Mouse (Mus musculus): ENCODE measurements around the gene 2210407C18Rik.

The 2210407C18Rik gene

DNA sequence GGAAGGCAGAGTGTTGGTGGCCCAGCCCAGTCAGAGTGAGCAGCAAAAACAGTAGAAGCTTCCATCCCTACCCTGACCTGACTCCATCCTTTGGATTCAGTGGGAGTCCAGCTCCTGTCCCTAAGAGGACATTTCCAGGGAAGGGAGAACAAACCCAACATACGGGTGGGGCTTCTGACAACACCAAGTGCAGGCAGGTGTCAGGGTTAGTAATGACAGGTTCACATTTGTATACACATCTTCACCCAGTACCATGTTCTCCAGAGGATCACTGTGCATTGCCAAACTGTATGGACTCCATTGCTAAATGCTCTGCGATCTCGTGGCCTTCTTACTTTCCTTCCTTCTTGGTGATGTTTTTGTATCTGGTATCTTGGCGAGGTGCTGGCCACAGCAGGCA is at the start of gene 2210407C18Rik:
2210407C18Rik (minus strand) TSS at position 101 of the 400 bp plus-strand sequence.
- DNase-seq (ENCODE audit: extremely low read depth, low read depth): no peak

DNA sequence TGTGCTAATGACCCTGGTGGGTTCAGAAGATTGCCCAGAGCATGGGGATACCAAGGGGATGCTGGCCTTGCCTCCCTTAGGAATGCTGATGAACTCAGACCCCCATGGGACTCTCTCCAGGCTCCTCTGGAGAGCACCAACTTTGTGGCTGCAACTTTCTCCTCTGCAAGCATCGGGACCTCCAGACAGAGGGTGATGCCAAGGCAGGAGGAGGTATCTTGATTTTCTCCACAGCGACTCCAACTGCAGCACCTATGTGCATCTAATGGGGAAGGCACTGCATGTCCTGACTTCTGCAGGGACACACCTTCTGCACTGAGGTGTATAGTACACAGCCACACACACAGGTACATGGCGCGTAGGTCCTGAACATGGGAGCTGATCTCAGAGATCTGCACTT is 42.7 kb upstream of the 2210407C18Rik start, which contains the start of gene Olfr322:
Olfr322 (plus strand) TSS at position 187 of the 400 bp plus-strand sequence.
- DNase-seq (ENCODE audit: extremely low read depth, low read depth): no peak

DNA sequence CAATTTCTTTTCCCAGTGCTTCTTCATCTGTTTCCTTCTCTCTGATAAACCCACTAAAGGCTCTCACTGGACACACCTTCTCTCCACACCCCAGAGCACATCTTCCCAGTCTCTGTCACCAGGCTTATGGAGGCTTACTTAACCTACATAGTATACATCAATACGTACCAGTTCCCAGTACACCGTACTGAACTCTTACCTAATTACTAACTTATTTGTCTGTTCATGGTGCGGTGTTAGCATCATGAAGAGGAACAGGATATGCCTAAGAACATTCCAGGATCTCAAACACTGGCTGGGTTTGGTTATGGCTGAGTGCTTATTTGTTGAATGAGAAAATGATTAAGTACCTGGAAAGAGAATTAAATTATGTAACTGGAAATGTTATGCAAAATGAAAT is 39.3 kb upstream of the 2210407C18Rik start:
- DNase-seq (ENCODE audit: extremely low read depth, low read depth): no peak

DNA sequence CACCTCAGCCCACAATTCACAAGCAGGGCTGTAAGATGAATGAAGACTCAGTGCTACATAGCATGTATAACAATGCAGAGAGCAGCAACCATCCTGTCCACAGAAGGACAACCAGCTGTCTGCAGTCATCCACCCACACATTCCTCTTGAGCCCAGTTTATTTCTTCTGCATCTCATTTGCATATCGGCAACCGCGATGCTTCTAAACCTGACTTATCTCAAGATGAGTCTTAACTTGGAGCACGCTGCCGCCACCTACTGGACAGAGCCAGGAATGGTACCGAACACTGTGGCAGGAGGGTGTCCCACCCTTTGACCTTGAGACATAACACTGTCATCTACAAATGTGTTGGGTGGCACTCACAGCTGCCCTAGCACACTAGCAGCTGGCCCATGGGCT is 27.5 kb upstream of the 2210407C18Rik start:
- peak; percentile 57 for DNase-seq (ENCODE audit: extremely low read depth, low read depth)

DNA sequence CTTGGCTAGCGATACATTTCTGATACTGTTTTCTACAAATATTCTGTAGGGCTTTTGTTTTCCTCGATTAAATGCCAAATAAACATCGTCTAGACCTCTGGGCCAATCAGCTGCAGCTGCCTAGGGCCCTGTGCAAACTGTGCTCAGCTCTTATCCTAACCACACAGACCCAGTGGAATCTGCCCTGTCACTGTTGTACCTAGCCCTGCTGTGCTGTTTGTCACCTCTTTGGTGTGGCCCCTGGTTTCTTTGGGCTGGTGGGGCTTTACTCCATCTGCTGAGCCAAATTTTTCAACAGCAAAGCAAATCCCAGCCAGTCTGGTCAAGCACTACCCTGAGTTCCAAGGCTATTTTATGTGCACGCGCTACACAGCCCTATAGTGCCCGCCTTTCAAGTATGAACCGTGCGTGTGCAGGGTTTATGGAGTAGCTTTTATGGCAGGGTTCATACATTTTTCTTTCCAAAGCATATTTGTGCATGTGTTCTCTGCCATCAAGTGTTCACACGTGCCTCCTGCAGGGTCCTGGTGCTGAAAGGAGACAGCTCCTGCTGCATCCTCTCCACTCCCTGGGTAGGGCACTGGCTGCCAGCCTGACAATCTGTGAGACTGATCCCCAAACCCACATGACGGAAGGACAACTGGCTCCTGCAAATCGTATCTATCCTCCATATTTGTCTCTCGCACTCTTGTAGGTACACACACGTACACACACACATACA is 25.9 kb upstream of the 2210407C18Rik start:
- DNase-seq (ENCODE audit: extremely low read depth, low read depth): peak; percentile 87

DNA sequence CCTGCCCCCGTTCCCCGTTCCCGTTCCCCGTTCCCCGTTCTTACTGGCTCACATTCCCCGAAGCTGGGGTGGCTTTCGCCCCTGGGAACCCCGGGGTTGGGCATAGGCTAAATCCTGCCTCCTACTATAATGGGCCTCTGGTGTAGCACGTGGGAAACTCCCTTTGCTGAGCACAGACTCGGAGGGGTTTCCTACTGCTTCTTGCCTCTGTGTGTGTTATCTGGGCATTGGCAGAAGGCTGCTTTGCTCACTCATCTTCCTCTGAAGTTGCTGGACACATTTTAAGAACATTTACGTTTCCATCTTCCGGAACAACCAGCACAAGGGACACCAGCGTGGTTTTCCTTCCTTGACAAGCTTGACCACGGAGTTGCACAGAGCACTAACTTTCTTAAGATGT is 25.2 kb upstream of the 2210407C18Rik start:
- DNase-seq (ENCODE audit: extremely low read depth, low read depth): peak; percentile 75

DNA sequence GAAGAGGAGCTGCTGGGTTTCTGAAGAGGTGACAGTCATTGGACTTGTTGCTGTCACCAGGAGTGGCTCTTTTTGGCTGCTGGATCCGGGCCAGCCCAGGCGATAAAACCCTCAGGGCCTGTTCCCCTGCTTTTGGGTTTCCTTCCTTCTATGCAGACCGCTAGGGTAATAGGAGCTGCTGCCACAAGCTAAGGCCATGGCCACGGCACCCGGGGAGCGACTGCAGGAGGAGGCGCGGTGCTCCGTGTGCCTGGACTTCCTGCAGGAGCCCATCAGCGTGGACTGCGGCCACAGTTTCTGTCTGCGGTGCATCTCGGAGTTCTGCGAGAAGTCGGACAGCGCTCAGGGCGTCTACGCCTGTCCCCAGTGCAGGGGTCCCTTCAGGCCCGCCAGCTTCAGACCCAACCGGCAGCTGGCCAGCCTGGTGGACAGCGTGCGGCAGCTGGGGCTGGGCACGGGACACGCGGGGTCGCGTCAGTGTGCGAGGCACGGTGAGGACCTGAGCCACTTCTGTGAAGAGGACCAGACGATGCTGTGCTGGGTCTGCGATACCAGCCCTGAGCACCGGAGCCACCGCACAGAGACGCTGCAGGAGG is 24.5 kb upstream of the 2210407C18Rik start, which contains the start of gene Trim58:
Trim58 (plus strand) TSS at position 194 of the 596 bp plus-strand sequence.
- DNase-seq (ENCODE audit: extremely low read depth, low read depth): peak; percentile 73

DNA sequence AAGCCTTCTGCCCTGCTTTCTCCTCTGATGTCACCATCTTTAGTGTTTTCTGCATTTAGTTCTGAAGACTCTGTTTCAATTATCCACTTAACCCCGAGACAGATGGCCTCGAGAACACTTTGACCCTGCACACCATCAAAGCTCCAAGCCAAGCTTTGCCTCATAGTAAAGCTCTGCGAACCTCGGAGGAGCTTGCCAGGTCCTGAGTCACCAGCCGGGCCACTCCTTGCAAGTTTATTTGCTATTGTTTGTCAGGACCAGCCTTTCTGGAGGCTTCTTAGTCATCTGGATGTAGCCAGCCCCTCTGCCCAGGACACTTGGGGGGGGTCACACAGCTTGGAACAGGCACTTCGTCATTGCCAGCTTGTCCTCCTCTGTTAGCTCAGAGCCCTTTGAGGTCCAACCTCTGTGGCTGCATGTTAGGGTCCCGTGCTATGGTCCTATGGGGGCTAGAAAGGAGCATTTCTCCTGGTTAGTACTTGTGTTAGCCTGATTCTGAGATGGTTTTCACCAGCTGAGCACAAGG is 22.4 kb upstream of the 2210407C18Rik start:
- no peak for DNase-seq (ENCODE audit: extremely low read depth, low read depth)

DNA sequence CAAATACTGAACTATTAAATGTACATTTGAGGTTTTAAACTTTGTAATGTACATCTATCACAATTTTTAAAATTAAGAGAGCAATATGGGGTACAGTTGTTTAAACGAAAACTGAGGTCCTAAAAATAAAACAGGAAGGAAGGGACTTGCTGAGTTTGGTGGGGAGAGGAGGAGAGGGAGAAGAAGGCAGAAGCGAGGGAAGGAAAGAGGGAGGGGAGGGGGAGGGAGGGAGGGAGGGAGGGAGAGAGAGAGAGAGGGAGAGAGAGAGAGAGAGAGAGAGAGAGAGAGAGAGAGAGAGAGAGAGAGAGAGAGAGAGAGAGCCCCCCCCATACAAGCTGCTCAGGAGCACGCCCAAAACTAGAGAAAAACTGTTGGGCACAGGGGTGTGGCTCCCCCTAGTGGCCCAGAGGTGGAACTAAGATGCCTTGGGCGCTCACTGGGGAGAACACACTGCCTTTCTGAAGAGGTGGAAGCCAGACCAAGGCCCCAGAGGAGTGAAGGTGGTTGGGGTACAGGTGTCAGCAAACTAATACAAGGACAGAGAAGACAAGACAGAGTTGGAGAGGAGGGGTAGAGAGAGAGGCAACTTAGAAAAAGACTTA is 20.6 kb upstream of the 2210407C18Rik start:
- DNase-seq (ENCODE audit: extremely low read depth, low read depth): peak; percentile 47

DNA sequence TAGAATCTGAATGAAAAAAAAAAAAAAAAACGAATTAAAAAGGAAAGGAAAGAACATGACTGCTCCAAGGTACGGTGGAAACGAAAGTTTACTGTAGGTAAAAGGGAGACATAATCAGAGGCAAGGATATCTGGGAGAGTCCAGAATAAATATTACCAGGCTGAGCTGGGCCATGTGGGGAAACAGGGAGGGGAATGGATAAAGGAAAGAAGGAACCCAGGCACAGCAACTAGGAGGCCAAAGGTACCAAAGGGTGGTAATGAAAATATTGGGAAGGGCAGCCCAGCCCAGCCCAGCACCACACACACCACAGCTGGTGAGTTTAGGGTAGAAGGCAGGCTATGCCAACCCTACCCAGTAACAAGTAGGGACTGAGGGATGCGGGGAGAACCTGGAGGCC is 19.0 kb upstream of the 2210407C18Rik start:
- no peak for DNase-seq (ENCODE audit: extremely low read depth, low read depth)

DNA sequence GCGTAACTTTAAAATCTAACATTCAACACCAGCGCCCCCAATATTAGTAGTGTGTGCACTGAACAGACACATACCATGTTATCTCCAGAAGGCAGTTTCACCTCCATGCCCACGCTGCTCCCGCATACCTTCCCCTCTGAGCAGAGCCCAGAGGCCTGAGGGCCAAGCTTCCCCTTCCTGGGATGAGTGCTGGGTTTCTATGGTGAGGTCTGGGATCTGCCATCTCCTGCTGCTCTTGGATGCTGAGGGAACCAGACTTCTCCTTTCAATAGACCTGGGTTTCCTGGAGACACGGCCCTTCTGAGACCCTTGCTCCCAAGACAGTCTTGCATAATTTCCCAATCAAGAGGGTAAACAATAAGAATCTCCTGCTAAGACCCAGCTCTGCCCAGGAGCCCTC is 14.5 kb upstream of the 2210407C18Rik start, which contains the start of gene Olfr323:
Olfr323 (minus strand) TSS at position 101 of the 400 bp plus-strand sequence.
- DNase-seq (ENCODE audit: extremely low read depth, low read depth): no peak

DNA sequence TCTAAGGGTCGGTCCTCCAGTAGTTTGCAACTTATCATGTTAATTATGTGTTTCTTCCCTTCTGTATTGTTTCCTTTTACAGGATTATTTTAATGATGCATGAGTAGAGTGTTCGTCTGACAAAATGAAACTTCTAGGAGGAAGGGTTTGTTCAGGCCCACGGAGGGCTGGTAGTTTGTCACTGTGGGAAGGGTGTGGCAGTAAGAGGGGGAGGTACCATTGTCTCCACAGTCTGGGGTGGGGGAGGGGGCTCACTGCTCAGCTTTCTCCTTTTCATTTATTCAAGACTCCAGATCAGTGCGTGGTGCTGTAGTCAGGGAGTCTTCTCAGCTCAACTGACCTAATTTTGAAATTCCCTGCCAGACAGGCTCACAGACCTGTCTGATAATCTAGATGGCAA is 10.3 kb upstream of the 2210407C18Rik start:
- no peak for DNase-seq (ENCODE audit: extremely low read depth, low read depth)

DNA sequence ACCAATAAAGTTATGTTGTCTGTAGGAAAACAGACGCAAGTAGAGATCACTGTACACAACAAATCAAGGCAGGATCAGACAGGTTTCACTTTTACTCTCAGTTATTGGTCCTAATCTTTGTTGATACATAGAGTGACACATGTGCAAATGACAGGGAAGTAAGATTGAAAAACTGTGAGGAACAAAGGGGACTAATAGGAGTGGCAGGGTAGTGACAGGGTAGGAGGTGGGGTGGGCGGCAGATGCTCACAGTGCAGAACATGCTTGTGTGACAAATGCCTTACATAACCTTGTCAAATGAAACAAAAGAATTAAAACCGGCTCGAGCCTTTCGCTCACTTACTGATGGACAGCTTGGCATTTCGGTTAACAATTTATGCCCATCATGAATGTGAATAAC is 2.9 kb upstream of the 2210407C18Rik start:
- DNase-seq (ENCODE audit: extremely low read depth, low read depth): no peak

DNA sequence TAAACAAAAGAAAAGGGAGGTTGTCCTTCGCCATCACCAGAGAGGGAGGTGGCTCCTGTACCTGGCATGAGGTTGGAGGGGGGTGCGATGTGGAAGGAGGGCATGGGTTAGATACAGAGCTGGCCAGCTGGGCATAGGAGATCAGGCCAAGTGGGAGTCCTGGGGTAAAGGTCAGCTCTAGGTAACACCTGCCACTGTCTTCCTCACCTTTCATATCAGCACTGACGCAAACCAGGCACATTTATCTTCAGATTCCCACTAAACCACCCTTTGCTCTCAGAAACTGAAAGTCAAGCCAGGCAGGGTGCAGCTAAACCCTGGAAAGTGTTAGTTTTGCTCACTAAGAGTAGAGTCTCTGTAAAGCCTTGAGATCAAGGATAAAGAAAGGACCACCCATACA is 2.5 kb upstream of the 2210407C18Rik start:
- DNase-seq (ENCODE audit: extremely low read depth, low read depth): no peak

DNA sequence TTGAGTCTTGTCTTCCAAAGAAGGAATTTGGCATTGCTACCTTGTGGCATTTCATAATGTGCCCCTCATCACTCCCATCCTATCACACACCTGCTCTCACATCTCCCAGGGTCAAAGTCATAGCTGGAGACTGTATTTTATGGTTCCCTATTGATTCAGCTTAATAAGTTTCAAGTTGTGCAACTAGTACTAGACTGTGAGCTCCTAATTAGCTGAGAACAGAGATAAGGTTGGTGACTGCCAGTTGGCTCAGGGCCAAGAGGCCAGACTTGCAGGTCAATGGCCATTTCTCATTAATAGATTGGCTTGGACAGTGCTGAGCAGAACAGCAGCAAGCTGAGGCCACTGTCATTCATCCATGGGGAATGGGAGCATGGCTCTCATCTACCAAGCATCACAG is 1.3 kb downstream of the 2210407C18Rik start:
- DNase-seq (ENCODE audit: extremely low read depth, low read depth): no peak

DNA sequence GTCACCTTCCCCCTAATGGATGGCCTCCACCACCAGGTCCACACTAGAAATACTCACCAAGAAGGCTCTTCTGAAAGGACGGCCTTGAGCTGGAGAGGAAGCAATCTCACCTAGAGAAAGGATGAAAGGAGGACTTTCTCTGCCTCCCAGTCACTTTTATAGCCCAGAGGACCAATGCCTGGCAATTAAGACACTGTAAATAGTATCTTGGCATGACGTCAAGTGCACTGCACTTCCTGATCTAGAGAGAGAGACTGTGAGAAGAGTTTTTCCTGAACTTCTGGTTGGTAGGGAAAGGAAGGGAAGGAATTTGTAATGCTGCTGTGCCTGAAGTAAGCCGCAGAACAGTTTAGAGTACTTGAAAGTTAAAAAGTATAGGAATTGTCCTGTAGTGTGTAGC is 2.5 kb downstream of the 2210407C18Rik start:
- DNase-seq (ENCODE audit: extremely low read depth, low read depth): no peak

DNA sequence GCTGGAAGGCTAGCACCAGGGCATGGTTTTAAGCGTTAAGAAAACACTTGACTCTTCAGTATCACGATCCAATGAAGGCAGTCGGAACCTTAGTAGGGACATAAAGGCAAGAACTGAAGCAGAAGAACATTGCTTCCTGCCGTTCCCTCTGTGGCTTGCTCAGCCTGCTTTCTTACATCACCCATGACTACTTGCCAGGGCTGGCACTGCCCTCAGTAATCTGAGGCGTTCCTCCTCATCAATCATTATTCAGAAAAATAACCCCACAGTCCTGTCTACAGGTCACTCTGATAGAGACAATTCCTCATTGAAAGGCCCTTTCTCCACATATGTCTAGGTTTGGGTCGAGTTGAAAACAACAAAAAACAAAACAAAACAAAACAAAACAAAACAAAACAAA is 8.8 kb downstream of the 2210407C18Rik start:
- DNase-seq (ENCODE audit: extremely low read depth, low read depth): no peak

DNA sequence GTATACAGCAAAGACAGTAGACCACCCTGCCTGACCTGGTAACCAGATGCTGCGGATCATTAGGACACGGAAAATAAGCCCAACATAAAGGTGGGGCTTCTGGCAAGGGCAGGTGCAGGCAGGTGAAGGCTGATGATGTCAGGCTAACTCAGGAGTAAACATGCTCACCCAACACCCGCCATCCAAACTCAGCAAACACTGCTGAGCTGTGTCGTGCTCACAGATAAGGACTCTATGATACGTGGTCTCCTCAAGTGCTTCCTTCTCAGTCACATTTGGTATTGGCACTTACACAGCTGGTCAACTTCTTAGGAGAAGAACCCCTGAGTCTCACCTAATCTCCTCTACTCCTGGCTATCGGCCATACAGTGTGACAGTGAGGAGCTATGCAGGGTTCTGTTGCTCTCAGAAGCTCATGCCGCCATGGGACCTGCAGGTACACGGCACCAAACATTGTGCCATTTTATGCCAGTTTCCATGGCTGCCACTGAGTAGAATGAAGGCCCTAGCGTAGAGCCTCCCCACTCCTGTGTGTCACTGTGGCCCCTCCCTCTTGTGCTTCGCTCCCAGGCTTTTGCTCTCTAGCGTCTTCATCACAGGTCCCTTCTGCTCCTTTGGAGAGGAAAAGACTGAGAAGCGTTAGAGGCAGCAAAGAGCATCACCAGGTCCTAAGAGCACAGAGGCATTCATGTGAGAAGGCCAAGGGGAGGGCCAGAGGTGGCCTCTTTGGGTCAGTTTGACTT is 9.5 kb downstream of the 2210407C18Rik start:
- no peak for DNase-seq (ENCODE audit: extremely low read depth, low read depth)

DNA sequence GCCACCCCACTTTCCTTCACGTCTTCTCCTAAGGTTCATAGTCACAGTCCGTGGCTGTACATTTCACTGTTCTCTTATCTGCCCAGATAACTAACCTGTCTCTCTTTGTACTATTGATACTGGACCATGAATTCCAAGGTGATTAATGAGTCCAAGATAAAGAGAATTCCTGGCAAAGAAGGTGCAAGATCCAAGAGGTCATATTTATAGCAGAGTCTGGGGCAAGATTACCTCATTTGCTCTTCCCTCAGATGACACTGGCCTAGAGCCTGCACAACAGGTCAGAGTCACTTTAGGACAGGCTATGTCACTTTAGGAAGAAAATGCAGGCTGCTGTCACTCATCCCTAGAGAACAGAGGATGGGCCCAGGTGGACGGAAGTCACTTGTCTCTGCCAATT is 10.6 kb downstream of the 2210407C18Rik start:
- no peak for DNase-seq (ENCODE audit: extremely low read depth, low read depth)

DNA sequence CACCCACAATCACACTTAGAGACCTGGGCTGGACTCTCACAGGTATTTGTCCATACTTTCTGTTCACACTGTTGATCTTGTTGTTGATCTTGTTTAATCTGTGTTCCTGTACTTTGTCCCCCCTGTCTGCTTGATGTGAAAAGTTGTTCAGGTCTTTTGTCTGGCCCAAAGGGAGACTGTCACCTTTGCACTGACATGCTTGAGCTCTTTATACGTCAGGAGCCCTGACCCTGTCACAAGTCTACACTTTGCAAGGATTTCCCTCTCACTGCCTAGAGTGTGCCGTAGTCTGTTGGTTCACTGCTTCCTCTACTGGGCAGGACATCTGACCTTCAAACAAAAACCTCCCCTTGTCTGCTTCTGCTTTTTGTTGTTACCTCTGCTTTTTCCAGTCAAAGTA is 11.2 kb downstream of the 2210407C18Rik start:
- no peak for DNase-seq (ENCODE audit: extremely low read depth, low read depth)

DNA sequence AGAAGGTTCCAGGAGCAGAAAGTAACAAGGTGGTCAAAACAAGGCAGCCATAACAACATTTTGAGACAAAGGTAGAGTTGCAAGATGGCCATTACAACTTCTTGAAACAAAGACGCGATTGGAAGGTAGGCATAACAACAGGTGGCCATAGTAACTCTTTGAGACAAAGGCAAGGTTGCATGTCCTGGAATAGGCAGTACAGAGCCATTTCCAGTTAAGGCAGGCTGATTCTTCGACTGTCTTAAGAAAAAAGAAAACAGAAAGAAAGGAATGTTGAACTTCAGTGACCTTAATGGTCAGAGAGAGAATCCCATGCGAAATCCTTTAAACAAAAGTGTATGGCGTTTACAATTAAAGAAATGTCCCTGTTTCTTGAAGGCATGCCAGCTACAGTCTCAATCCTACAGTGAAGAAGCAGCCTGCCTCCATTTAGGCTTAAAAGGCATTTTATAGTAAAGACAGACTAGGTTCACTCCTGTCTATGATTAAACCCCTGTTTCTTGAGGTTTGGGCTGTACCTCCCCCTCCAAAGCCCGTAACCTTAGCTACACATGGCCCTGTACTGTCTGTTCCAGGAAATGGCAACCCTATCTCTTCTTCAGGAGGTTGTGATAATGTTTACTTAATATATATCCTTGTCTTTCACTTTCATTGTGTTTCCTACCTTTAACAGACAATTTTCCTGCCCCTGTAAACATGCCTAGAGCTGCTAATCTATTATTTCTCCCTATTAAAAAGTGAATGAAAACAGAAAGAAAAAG is 12.9 kb downstream of the 2210407C18Rik start:
- peak; percentile 29 for DNase-seq (ENCODE audit: extremely low read depth, low read depth)
